Mouse (Mus musculus): ENCODE data around the gene Kif26b. TPM values are rescaled to one million over a fixed set of nuclear protein-coding genes. Genes with fewer than 3 reads are reported as not detected.

Kif26b gene
- polyA plus RNA-seq, 1 experiment from 2014 or later = 4.7 TPM

GRCm38 (mm10) chr1:178684991-178685680, 156.2 kb downstream of the Kif26b start:
- DNase-seq (ENCODE audit: extremely low spot score, low spot score) = no peak
- Histone ChIP-seq H3K4me1 (peaks cover 24% of the 10 kb centered on the region), H3K9me3 (no peaks in the 10 kb centered on the region), H3K27me3 (ENCODE audit: poor library complexity, severe bottlenecking) (no peaks in the 10 kb centered on the region), H3K36me3 (replicated peaks) (no peaks in the 10 kb centered on the region), H3K4me3 (no peak overlapping the region), H3K27ac (no peak overlapping the region)
- 52% methylated on average over 8 of the region's 8 CpGs for WGBS

- H3K4me1 ChIP-seq = peaks cover 24% of the 10 kb centered on the region
- H3K27ac ChIP-seq = peak overlapping the region; percentile 58; the same call in 1 of the 2 replicates
- H3K4me3 ChIP-seq = no peak overlapping the region
Measured at GRCm38 (mm10) chr1:178686881-178687280, 158.0 kb downstream of the Kif26b start.

GRCm38 (mm10) chr1:178689512-178689911, 160.6 kb downstream of the Kif26b start:
- Histone ChIP-seq H3K36me3 (replicated peaks) (no peaks in the 10 kb centered on the region), H3K27ac (no peak overlapping the region), H3K27me3 (ENCODE audit: poor library complexity, severe bottlenecking) (no peaks in the 10 kb centered on the region), H3K4me1 (peaks cover 24% of the 10 kb centered on the region), H3K4me3 (no peak overlapping the region), H3K9me3 (no peaks in the 10 kb centered on the region)
- DNase-seq (ENCODE audit: extremely low spot score, low spot score) = no peak
- 61% methylated on average over 4 of the region's 4 CpGs for WGBS

More at GRCm38 (mm10) chr1:178686881-178687280, 158.0 kb downstream of the Kif26b start:
- Histone ChIP-seq H3K36me3 (replicated peaks) (no peaks in the 10 kb centered on the region), H3K27me3 (ENCODE audit: poor library complexity, severe bottlenecking) (no peaks in the 10 kb centered on the region), H3K9me3 (no peaks in the 10 kb centered on the region)
- DNase-seq (ENCODE audit: extremely low spot score, low spot score) = no peak

GRCm38 (mm10) chr1:178691679-178692078, 162.8 kb downstream of the Kif26b start:
- H3K9me3 ChIP-seq = no peaks in the 10 kb centered on the region
- peaks cover 10% of the 10 kb centered on the region for H3K4me1 ChIP-seq
- no peak for DNase-seq (ENCODE audit: extremely low spot score, low spot score)
- H3K36me3 ChIP-seq (replicated peaks) = no peaks in the 10 kb centered on the region
- H3K27me3 ChIP-seq (ENCODE audit: poor library complexity, severe bottlenecking) = no peaks in the 10 kb centered on the region
- no peak overlapping the region for H3K4me3 ChIP-seq
- 84% methylated on average over 3 of the region's 3 CpGs for WGBS
- H3K27ac ChIP-seq = no peak overlapping the region

GRCm38 (mm10) chr1:178700102-178700501, 171.2 kb downstream of the Kif26b start:
- peaks cover 17% of the 10 kb centered on the region for H3K4me1 ChIP-seq
- no peak overlapping the region for H3K4me3 ChIP-seq
- no peak for DNase-seq (ENCODE audit: extremely low spot score, low spot score)
- WGBS = 67% methylated on average over 4 of the region's 4 CpGs
- H3K27ac ChIP-seq = no peak overlapping the region
- H3K9me3 ChIP-seq = no peaks in the 10 kb centered on the region
- no peaks in the 10 kb centered on the region for H3K27me3 ChIP-seq (ENCODE audit: poor library complexity, severe bottlenecking)
- no peaks in the 10 kb centered on the region for H3K36me3 ChIP-seq (replicated peaks)

- no peaks in the 10 kb centered on the region for H3K36me3 ChIP-seq (replicated peaks)
- no peak overlapping the region for H3K27ac ChIP-seq
- 46% methylated on average over 8 of the region's 8 CpGs for WGBS
- H3K9me3 ChIP-seq = no peaks in the 10 kb centered on the region
- peaks cover 17% of the 10 kb centered on the region for H3K4me1 ChIP-seq
- no peak for DNase-seq (ENCODE audit: extremely low spot score, low spot score)
- no peaks in the 10 kb centered on the region for H3K27me3 ChIP-seq (ENCODE audit: poor library complexity, severe bottlenecking)
- no peak overlapping the region for H3K4me3 ChIP-seq
Measured at GRCm38 (mm10) chr1:178703496-178703895, 174.6 kb downstream of the Kif26b start.

- no peak for DNase-seq (ENCODE audit: extremely low spot score, low spot score)
- 79% methylated on average over 7 of the region's 7 CpGs for WGBS
- Histone ChIP-seq H3K36me3 (replicated peaks) (no peaks in the 10 kb centered on the region), H3K27me3 (ENCODE audit: poor library complexity, severe bottlenecking) (no peaks in the 10 kb centered on the region), H3K4me1 (peaks cover 11% of the 10 kb centered on the region; the same call in 1 of the 2 replicates), H3K27ac (no peak overlapping the region), H3K9me3 (no peaks in the 10 kb centered on the region), H3K4me3 (no peak overlapping the region)
Measured at GRCm38 (mm10) chr1:178707925-178708351, 179.0 kb downstream of the Kif26b start.

- Histone ChIP-seq H3K9me3 (no peaks in the 10 kb centered on the region), H3K27ac (no peak overlapping the region), H3K36me3 (replicated peaks) (no peaks in the 10 kb centered on the region), H3K4me1 (peaks cover 11% of the 10 kb centered on the region; the same call in 1 of the 2 replicates), H3K4me3 (no peak overlapping the region), H3K27me3 (ENCODE audit: poor library complexity, severe bottlenecking) (no peaks in the 10 kb centered on the region)
- WGBS = 92% methylated on average over 1 of the region's 1 CpGs
- DNase-seq (ENCODE audit: extremely low spot score, low spot score) = no peak
Measured at GRCm38 (mm10) chr1:178708356-178708755, 179.4 kb downstream of the Kif26b start.

GRCm38 (mm10) chr1:178712189-178712873, 183.4 kb downstream of the Kif26b start:
- no peak for DNase-seq (ENCODE audit: extremely low spot score, low spot score)
- 90% methylated on average over 9 of the region's 9 CpGs for WGBS
- Histone ChIP-seq H3K27me3 (ENCODE audit: poor library complexity, severe bottlenecking) (no peaks in the 10 kb centered on the region), H3K27ac (no peak overlapping the region), H3K9me3 (no peaks in the 10 kb centered on the region), H3K4me1 (peaks cover 6% of the 10 kb centered on the region; the same call in 1 of the 2 replicates), H3K36me3 (replicated peaks) (no peaks in the 10 kb centered on the region), H3K4me3 (no peak overlapping the region)

- no peak overlapping the region for H3K27ac ChIP-seq
- H3K4me1 ChIP-seq = peaks cover 6% of the 10 kb centered on the region; the same call in 1 of the 2 replicates
- 95% methylated on average over 5 of the region's 5 CpGs for WGBS
- H3K36me3 ChIP-seq (replicated peaks) = no peaks in the 10 kb centered on the region
- H3K9me3 ChIP-seq = no peaks in the 10 kb centered on the region
- no peak for DNase-seq (ENCODE audit: extremely low spot score, low spot score)
- no peaks in the 10 kb centered on the region for H3K27me3 ChIP-seq (ENCODE audit: poor library complexity, severe bottlenecking)
- H3K4me3 ChIP-seq = no peak overlapping the region
Measured at GRCm38 (mm10) chr1:178714209-178714608, 185.3 kb downstream of the Kif26b start.

GRCm38 (mm10) chr1:178716411-178716810, 187.5 kb downstream of the Kif26b start:
- 84% methylated on average over 2 of the region's 2 CpGs for WGBS

GRCm38 (mm10) chr1:178720821-178721220, 191.9 kb downstream of the Kif26b start:
- Histone ChIP-seq H3K27me3 (ENCODE audit: poor library complexity, severe bottlenecking) (no peaks in the 10 kb centered on the region), H3K4me1 (peaks cover 8% of the 10 kb centered on the region), H3K9me3 (no peaks in the 10 kb centered on the region; the same call in 1 of the 2 replicates), H3K4me3 (no peak overlapping the region), H3K36me3 (replicated peaks) (no peaks in the 10 kb centered on the region), H3K27ac (no peak overlapping the region)
- whole genome bisulfite sequencing = 72% methylated on average over 2 of the region's 2 CpGs
- no peak for DNase-seq (ENCODE audit: extremely low spot score, low spot score)

More at GRCm38 (mm10) chr1:178716411-178716810, 187.5 kb downstream of the Kif26b start:
- Histone ChIP-seq H3K27me3 (ENCODE audit: poor library complexity, severe bottlenecking) (no peaks in the 10 kb centered on the region), H3K9me3 (no peaks in the 10 kb centered on the region; the same call in 1 of the 2 replicates), H3K27ac (no peak overlapping the region), H3K4me3 (no peak overlapping the region), H3K4me1 (0 out of 2 replicates have a peak, but pooled peaks cover 2% of the 10 kb centered on the region), H3K36me3 (replicated peaks) (no peaks in the 10 kb centered on the region)
- no peak for DNase-seq (ENCODE audit: extremely low spot score, low spot score)

- Histone ChIP-seq H3K9me3 (no peaks in the 10 kb centered on the region; the same call in 1 of the 2 replicates), H3K36me3 (replicated peaks) (no peaks in the 10 kb centered on the region), H3K4me1 (peaks cover 8% of the 10 kb centered on the region), H3K4me3 (no peak overlapping the region), H3K27ac (no peak overlapping the region), H3K27me3 (ENCODE audit: poor library complexity, severe bottlenecking) (no peaks in the 10 kb centered on the region)
- 89% methylated on average over 4 of the region's 4 CpGs for WGBS
- DNase-seq (ENCODE audit: extremely low spot score, low spot score) = no peak
Measured at GRCm38 (mm10) chr1:178722793-178723192, 193.9 kb downstream of the Kif26b start.
